Mouse (Mus musculus) intestine, postnatal 0 days (tissue): ENCODE results near the gene Fam183b. TPM values are rescaled to one million over a fixed set of nuclear protein-coding genes. Genes with fewer than 3 reads are reported as not detected.

Experiments
- ATAC-seq: fragments of 200-750 bp; cut with Nextera tagmentation; 2 replicates; pipeline ENCODE4 v1.8.0; 2017; ENCODE audit warnings: mild to moderate bottlenecking, moderate TSS enrichment, moderate library complexity
- H3K27ac ChIP-seq: fragments of 300-500 bp; sonication (generic); 2 replicates; pipeline ENCODE4 v1.5.1; 2014; ENCODE audit warnings: mild to moderate bottlenecking, low read depth, low read length, moderate library complexity
- H3K27me3 ChIP-seq: fragments of 300-500 bp; sonication (generic); replicated peaks from 2 replicates; pipeline ENCODE4 v1.6.1; 2014; ENCODE audit warnings: low read length, mixed read lengths; ENCODE audit not compliant: control insufficient read depth, insufficient read depth
- H3K36me3 ChIP-seq: fragments of 300-500 bp; sonication (generic); 2 replicates; pipeline ENCODE4 v1.6.1; 2014; ENCODE audit warnings: mild to moderate bottlenecking, moderate library complexity; ENCODE audit not compliant: control insufficient read depth, insufficient read depth
- H3K4me1 ChIP-seq: fragments of 300-500 bp; sonication (generic); replicated peaks from 2 replicates; pipeline ENCODE4 v1.6.1; 2014; ENCODE audit warnings: antibody characterized with exemption, low read length, mixed read lengths; ENCODE audit not compliant: control insufficient read depth, insufficient read depth
- H3K4me2 ChIP-seq: fragments of 300-500 bp; sonication (generic); replicated peaks from 2 replicates; pipeline ENCODE4 v1.6.1; 2014; ENCODE audit warnings: low read depth, mild to moderate bottlenecking, moderate library complexity
- H3K4me3 ChIP-seq: fragments of 300-500 bp; sonication (generic); 2 replicates; pipeline ENCODE4 v1.5.1; 2014; ENCODE audit warnings: low read depth, low read length
- H3K9ac ChIP-seq: fragments of 300-500 bp; sonication (generic); 2 replicates; pipeline ENCODE4 v1.6.1; 2014; ENCODE audit warnings: mild to moderate bottlenecking, low read depth, low read length
- H3K9me3 ChIP-seq: fragments of 300-500 bp; sonication (generic); 2 replicates; pipeline ENCODE4 v1.6.1; 2016; ENCODE audit warnings: mixed run types; ENCODE audit not compliant: control insufficient read depth
- CTCF ChIP-seq: sonication (generic); IDR thresholded peaks from 2 replicates; pipeline ENCODE4 v1.5.1; 2016; ENCODE audit warnings: low read depth, mild to moderate bottlenecking, control low read depth, antibody characterized with exemption, moderate library complexity
- WGBS: fragments of 180-500 bp; shearing (Covaris S2); extraction: QIAGEN DNeasy Blood & Tissue Kit; methylation state at CpG from one replicate; pipeline ENCODE4 v1.1.7; 2014; 5-methylcytosine and 5-hydroxymethylcytosine counted together
- polyA plus RNA-seq: library from polyadenylated mRNA; unstranded; fragments of >200 nt; fragmentation: Nextera tagmentation; extraction: Ambion mirVana; gene quantifications from 2 replicates; pipeline ENCODE4 v1.2.1, GENCODE M21; 2015

Gene Fam183b
- polyA plus RNA-seq, 1 experiment from 2014 or later = 4.1 TPM

DNA sequence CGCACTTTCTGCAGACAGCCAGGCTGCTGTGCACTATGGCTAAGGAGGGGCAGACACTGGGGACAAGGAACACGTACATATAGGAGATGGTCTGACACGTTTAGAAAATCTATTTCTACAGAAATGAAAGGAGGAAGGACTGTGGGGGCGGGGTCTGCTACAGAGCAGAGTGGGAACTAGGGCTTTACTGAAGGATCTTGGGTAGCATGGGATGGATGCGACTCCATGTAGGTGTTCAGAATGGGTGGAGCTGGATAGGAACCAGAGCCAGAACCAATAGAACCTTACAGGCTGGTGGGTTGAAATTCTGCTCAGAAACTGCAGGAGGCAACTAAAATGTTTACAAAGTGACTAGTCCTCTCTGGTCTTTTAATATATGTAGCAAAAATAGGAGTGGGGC, 2.0 kb downstream of the Fam183b start:
- Histone ChIP-seq H3K9ac (no peak overlapping the region), H3K4me2 (no peak overlapping the region), H3K4me3 (no peak overlapping the region), H3K9me3 (no peaks in the 10 kb centered on the region), H3K4me1 (0 out of 2 replicates have a peak, but pooled peaks cover 2% of the 10 kb centered on the region), H3K27me3 (no peaks in the 10 kb centered on the region), H3K36me3 (no peaks in the 10 kb centered on the region), H3K27ac (no peak overlapping the region)
- no peak for TF ChIP-seq CTCF
- no peak for ATAC-seq
- 74% methylated on average over 5 of the region's 5 CpGs for WGBS

- Histone ChIP-seq H3K4me1 (0 out of 2 replicates have a peak, but pooled peaks cover 2% of the 10 kb centered on the region), H3K27me3 (no peaks in the 10 kb centered on the region)
- no peak for ATAC-seq
Measured at GRCm38 (mm10) chr11:58796850-58797249, 4.9 kb downstream of the Fam183b start.

DNA sequence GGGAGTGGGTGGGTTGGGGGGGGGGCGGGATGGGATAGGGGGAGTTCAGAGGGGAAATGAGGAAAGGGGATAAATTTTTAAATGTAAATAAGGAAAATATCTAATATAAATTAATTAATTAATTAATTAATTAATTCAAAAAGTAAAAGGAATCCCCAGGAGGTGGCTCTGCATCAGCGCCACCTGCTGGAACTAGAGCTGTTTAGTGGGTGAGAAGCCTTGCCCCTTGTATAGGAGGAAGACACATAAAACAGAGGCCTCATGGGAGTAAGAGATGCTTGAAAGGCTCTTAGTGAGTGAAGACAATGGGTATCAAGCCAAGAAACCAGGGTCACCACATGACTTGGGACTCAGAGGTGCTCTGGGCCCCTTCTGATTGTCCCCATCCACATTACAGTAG, 5.9 kb downstream of the Fam183b start:
- no peak overlapping the region for H3K9ac ChIP-seq
- no peaks in the 10 kb centered on the region for H3K9me3 ChIP-seq
- no peaks in the 10 kb centered on the region for H3K27me3 ChIP-seq
- H3K4me1 ChIP-seq = no peaks in the 10 kb centered on the region
- no peaks in the 10 kb centered on the region for H3K36me3 ChIP-seq
- WGBS = 94% methylated on average over 2 of the region's 2 CpGs
- peak; percentile 31 for TF ChIP-seq CTCF
- H3K4me2 ChIP-seq = no peak overlapping the region
- no peak overlapping the region for H3K27ac ChIP-seq
- ATAC-seq = no peak
- no peak overlapping the region for H3K4me3 ChIP-seq

More at GRCm38 (mm10) chr11:58796850-58797249, 4.9 kb downstream of the Fam183b start:
- TF ChIP-seq CTCF = no peak
- no peaks in the 10 kb centered on the region for H3K36me3 ChIP-seq
- no peak overlapping the region for H3K4me2 ChIP-seq
- H3K4me3 ChIP-seq = no peak overlapping the region
- no peak overlapping the region for H3K27ac ChIP-seq
- H3K9ac ChIP-seq = no peak overlapping the region
- WGBS = 73% methylated on average over 7 of the region's 7 CpGs
- no peaks in the 10 kb centered on the region for H3K9me3 ChIP-seq

DNA sequence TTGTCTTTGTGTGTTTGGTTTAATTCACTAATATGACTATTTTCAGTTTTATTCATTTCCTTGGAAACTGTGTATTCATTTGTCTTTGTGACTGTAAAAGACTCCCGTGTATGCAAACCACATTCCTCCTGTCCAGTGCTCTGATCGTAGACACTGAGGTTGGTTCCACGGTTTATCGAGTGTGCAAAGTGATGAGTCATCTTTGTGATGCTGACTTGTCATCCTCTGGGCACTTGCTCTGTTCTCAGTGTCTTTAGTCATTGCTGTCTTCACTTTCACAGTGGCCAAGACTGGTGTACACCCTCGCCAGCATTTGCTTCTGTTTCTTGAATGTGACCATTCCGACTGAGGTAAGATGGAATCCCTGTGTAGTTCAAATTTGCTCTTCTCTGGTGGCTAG, 11.1 kb downstream of the Fam183b start:
- no peak overlapping the region for H3K4me2 ChIP-seq
- ATAC-seq = no peak
- TF ChIP-seq CTCF = no peak
- no peaks in the 10 kb centered on the region for H3K4me1 ChIP-seq
- no peaks in the 10 kb centered on the region for H3K9me3 ChIP-seq
- H3K36me3 ChIP-seq = no peaks in the 10 kb centered on the region
- no peak overlapping the region for H3K27ac ChIP-seq
- 70% methylated on average over 6 of the region's 6 CpGs for WGBS
- no peaks in the 10 kb centered on the region for H3K27me3 ChIP-seq
- H3K4me3 ChIP-seq = no peak overlapping the region
- no peak overlapping the region for H3K9ac ChIP-seq

- no peak overlapping the region for H3K4me3 ChIP-seq
- no peak for TF ChIP-seq CTCF
- 39% methylated on average over 2 of the region's 2 CpGs for WGBS
- no peak overlapping the region for H3K4me2 ChIP-seq
- no peak for ATAC-seq
- no peaks in the 10 kb centered on the region for H3K27me3 ChIP-seq
- no peaks in the 10 kb centered on the region for H3K4me1 ChIP-seq
- H3K36me3 ChIP-seq = no peaks in the 10 kb centered on the region
- no peak overlapping the region for H3K9ac ChIP-seq
- no peaks in the 10 kb centered on the region for H3K9me3 ChIP-seq
- no peak overlapping the region for H3K27ac ChIP-seq
Measured at GRCm38 (mm10) chr11:58790053-58790452, 11.7 kb downstream of the Fam183b start.

GRCm38 (mm10) chr11:58789532-58789931, 12.2 kb downstream of the Fam183b start:
- TF ChIP-seq CTCF = no peak
- 20% methylated on average over 3 of the region's 3 CpGs for WGBS
- Histone ChIP-seq H3K27ac (no peak overlapping the region), H3K4me3 (no peak overlapping the region), H3K36me3 (no peaks in the 10 kb centered on the region), H3K4me2 (no peak overlapping the region), H3K4me1 (no peaks in the 10 kb centered on the region), H3K27me3 (no peaks in the 10 kb centered on the region), H3K9ac (no peak overlapping the region), H3K9me3 (no peaks in the 10 kb centered on the region)
- no peak for ATAC-seq

GRCm38 (mm10) chr11:58788346-58788745, 13.4 kb downstream of the Fam183b start:
- no peak overlapping the region for H3K4me3 ChIP-seq
- no peaks in the 10 kb centered on the region for H3K27me3 ChIP-seq
- 77% methylated on average over 8 of the region's 8 CpGs for WGBS
- no peaks in the 10 kb centered on the region for H3K36me3 ChIP-seq
- ATAC-seq = no peak
- no peak for TF ChIP-seq CTCF
- H3K9ac ChIP-seq = no peak overlapping the region
- no peaks in the 10 kb centered on the region for H3K4me1 ChIP-seq
- no peaks in the 10 kb centered on the region for H3K9me3 ChIP-seq
- no peak overlapping the region for H3K27ac ChIP-seq
- no peak overlapping the region for H3K4me2 ChIP-seq
